Mouse (Mus musculus): ENCODE results near the gene Trpv2. TPM values are rescaled to one million over a fixed set of nuclear protein-coding genes. Genes with fewer than 3 reads are reported as not detected.
"Not testable (repeated sequence)": the region's sequence is repeated elsewhere in the genome, so short reads cannot be mapped to it uniquely, and the experiment has no call there.

Gene Trpv2
- polyA plus RNA-seq, 1 experiment, result not detected

DNA sequence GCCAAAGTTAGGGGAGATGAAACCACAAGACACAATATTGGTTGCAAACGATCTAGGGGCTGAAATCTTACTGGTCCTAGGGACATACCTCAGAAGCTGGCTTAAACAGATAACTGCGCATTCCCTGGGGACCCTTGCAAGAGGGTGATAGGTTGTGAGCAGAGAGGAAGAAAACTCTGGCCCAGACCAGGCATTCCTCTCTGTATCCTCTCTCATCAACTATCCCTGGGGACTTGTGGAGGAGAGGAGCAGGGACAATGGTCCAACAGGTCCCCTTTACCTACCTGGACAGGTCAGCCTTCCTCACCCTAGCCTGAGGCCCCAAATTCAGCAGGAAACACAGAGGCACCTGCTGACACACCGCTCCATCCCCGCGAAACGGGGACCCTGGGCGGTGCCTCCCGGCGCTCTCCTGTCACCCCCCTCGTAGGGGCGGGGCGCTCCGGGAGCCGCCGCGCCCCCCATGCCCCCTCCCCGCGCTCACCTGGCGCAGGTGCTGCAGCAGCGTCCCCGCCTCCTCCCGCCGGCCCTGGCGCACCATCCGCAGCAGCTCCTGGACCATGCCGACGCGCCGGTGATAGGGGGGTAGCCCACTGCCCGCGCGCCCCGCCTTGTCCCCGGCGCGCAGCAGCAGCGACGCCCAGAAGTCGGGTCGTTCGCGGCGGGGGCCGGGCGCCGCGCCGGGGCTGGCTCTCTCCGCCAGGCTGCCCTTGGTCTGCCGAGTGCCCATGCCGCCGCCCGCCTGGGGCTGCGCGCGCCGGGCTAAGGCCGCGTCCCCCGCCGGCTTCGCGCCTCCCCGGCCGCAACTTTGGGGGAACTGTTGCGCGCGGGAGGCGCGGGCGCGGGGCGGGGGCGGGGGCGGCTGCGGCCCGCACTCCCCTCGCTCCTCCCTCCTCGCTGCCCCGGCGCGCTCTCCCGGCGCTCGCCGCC, 73.6 kb downstream of the Trpv2 start, which contains the start of gene Lrrc75a:
TSS of gene Lrrc75a (minus strand) at position 863 of the 930 bp plus-strand sequence.
- Histone ChIP-seq H3K4me3 (ENCODE audit: insufficient read depth, low read depth, low read length) (peak within 1 kb of the TSS; percentile 64), H3K27ac (ENCODE audit: insufficient read depth, low read depth, low read length) (peak within 1 kb of the TSS; percentile 71), H3K4me1 (ENCODE audit: control insufficient read depth, insufficient read depth, low read length) (peaks cover 35% of the 10 kb centered on the region)
- no peak for TF ChIP-seq POLR2A (IDR thresholded peaks at IDR 0.05; ENCODE audit: insufficient read depth, low read depth, low read length)
- TF ChIP-seq CTCF (IDR thresholded peaks at IDR 0.05; ENCODE audit: insufficient read depth, low read depth, low read length), result no peak
- 2% methylated on average over 83 of the region's 86 CpGs for WGBS

DNA sequence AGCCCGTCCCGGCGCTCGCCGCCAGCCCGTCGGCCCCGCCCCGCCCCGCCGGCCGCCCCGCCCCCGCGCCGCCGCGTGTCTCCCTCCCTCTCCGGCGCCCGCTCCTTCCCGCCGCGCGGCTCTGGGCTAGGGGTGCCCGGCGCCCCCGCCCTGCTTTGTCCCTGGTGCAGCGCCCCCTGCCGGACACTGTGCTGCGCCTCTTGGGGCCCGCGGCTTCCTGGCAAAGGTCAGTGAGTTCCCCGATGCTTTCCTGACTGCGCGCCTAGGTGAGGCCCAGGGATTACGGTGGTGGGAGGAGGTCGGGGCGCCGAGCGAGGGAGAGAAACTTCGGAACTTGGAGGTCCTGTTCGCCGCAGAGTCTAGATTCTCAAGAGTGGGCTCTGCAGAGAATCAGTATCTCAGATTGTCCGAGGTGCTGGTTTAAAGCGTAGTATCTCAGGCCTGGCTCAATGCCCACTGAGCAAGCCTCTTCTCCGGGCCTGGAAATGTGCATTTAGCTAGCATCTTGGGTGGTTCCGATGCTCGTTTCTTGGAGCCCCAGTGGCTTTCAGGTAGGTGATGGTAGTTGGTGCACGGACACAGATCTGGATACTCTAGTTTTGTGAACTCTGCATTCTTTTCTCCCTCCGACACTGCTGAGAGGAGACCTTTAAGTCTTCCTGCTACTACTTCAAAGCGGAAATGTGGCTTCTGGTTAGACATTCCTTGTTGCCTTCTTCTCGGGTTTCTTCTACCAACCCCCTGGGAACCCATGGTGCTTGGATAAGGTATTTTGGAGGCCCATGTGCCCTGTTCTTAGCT, 74.5 kb downstream of the Trpv2 start, which contains the start of gene Mmgt2:
TSS of gene Mmgt2 (plus strand) at position 74 of the 801 bp plus-strand sequence.
- Histone ChIP-seq H3K4me3 (ENCODE audit: insufficient read depth, low read depth, low read length) (peak within 1 kb of the TSS; percentile 64), H3K4me1 (ENCODE audit: control insufficient read depth, insufficient read depth, low read length) (peaks cover 26% of the 10 kb centered on the region), H3K27ac (ENCODE audit: insufficient read depth, low read depth, low read length) (peak within 1 kb of the TSS; percentile 71)
- 2% methylated on average over 43 of the region's 53 CpGs for WGBS
- TF ChIP-seq CTCF (IDR thresholded peaks at IDR 0.05; ENCODE audit: insufficient read depth, low read depth, low read length) (peak; percentile 90), POLR2A (IDR thresholded peaks at IDR 0.05; ENCODE audit: insufficient read depth, low read depth, low read length) (no peak)

DNA sequence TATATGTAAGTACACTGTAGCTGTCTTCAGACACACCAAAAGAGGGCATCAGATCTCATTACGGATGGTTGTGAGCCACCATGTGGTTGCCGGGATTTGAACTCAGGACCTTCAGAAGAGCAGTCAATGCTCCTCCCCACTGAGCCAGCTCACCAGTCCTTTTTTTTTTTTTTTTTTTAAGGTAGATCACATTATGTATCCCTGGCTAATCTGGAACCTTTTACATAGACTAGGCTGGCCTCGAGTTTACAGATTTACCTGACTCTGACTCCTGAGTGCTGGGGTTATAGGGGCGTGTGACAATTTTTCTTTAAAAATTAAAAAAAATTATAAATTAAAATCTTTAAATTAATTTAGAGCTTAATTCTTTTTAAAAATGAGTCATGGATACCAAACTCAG, 75.5 kb downstream of the Trpv2 start:
- peaks cover 22% of the 10 kb centered on the region for H3K4me1 ChIP-seq (ENCODE audit: control insufficient read depth, insufficient read depth, low read length)
- WGBS, result 91% methylated on average over 4 of the region's 4 CpGs

More for the DNA sequence above, 75.5 kb downstream of the Trpv2 start:
- not testable (repeated sequence) for H3K4me3 ChIP-seq (ENCODE audit: insufficient read depth, low read depth, low read length); H3K27ac ChIP-seq (ENCODE audit: insufficient read depth, low read depth, low read length)

Other genes starting within 250 kb of the Trpv2 start
- gene Pigl, start 116.0 kb upstream of the Trpv2 start, polyA plus RNA-seq (2012; ENCODE audit: insufficient read depth, insufficient read length, low replicate concordance, missing spikeins), result not detected in 2 replicates
- gene Ncor1, start 115.9 kb upstream of the Trpv2 start, polyA plus RNA-seq (2012; ENCODE audit: insufficient read depth, insufficient read length, low replicate concordance, missing spikeins), result 538 TPM in 1 of 2 replicates, not detected in the other
- not detected in 2 replicates for gene Cenpv, start 35.2 kb upstream of the Trpv2 start, polyA plus RNA-seq (2012; ENCODE audit: insufficient read depth, insufficient read length, low replicate concordance, missing spikeins)
- gene Ubb, start 23.3 kb upstream of the Trpv2 start, polyA plus RNA-seq (2012; ENCODE audit: insufficient read depth, insufficient read length, low replicate concordance, missing spikeins), result 651 TPM in 1 of 2 replicates, not detected in the other
- gene Lrrc75a, start 74.0 kb downstream of the Trpv2 start, polyA plus RNA-seq (2012; ENCODE audit: insufficient read depth, insufficient read length, low replicate concordance, missing spikeins), result not detected in 2 replicates
- not detected in 2 replicates for gene Mmgt2, start 74.2 kb downstream of the Trpv2 start, polyA plus RNA-seq (2012; ENCODE audit: insufficient read depth, insufficient read length, low replicate concordance, missing spikeins)
- not detected in 2 replicates for gene Zfp287, start 157.4 kb downstream of the Trpv2 start, polyA plus RNA-seq (2012; ENCODE audit: insufficient read depth, insufficient read length, low replicate concordance, missing spikeins)
- gene Gm10428, start 178.6 kb downstream of the Trpv2 start, polyA plus RNA-seq (2012; ENCODE audit: insufficient read depth, insufficient read length, low replicate concordance, missing spikeins), result not detected in 2 replicates
- gene Zfp286, start 215.0 kb downstream of the Trpv2 start, polyA plus RNA-seq (2012; ENCODE audit: insufficient read depth, insufficient read length, low replicate concordance, missing spikeins), result not detected in 2 replicates
- not detected in 2 replicates for gene Trim16, start 245.7 kb downstream of the Trpv2 start, polyA plus RNA-seq (2012; ENCODE audit: insufficient read depth, insufficient read length, low replicate concordance, missing spikeins)